Mouse (Mus musculus): ENCODE data around the gene Cald1. TPM values are rescaled to one million over a fixed set of nuclear protein-coding genes. Genes with fewer than 3 reads are reported as not detected.
A peak's percentile ranks its signal among the peaks of the same experiment; 100 is the strongest.

The Cald1 gene
- polyA plus RNA-seq, 1 experiment from 2014 or later = 155 TPM

GRCm38 (mm10) chr6:34579504-34580068 is 18.7 kb upstream of the Cald1 start:
- DNase-seq (ENCODE audit: low spot score) = no peak
- Histone ChIP-seq H3K4me3 (ENCODE audit: low read depth, low read length) (no peak overlapping the region), H3K9me3 (ENCODE audit: control insufficient read depth, low read length) (no peaks in the 10 kb centered on the region)

DNA sequence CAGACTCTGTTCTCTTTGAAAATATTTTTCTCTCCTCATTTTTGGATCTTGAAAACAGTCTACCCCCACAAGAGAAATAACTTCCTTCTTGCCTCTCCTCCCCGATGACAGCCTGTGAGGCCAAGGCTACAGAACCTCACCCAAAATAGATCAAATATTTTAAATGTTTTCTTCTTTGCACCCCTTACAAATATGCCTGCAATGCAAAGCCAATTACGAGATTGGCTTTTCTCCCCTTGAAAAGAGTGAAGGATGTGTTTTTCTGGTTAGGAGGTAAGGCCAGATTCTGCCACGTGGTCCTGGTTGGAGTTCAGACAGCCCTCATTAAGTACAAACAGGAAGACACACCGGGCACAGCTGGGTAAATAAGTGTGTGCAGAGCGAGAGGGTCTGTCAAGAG is 14.9 kb upstream of the Cald1 start:
- no peaks in the 10 kb centered on the region for H3K27me3 ChIP-seq (ENCODE audit: control insufficient read depth, insufficient read depth, low read length)
- no peak overlapping the region for H3K9ac ChIP-seq (ENCODE audit: low read length)
- H3K4me1 ChIP-seq (ENCODE audit: control insufficient read depth, insufficient read depth, low read length) = no peaks in the 10 kb centered on the region
- H3K4me2 ChIP-seq (ENCODE audit: low read depth, severe bottlenecking) = no peak overlapping the region
- H3K9me3 ChIP-seq (ENCODE audit: control insufficient read depth, low read length) = no peaks in the 10 kb centered on the region
- DNase-seq (ENCODE audit: low spot score) (no peak), ATAC-seq (ENCODE audit: insufficient number of reproducible peaks, low FRiP score, low TSS enrichment, low read depth) (no peak)
- no peak overlapping the region for H3K27ac ChIP-seq (replicated peaks; ENCODE audit: low read depth, low read length)
- no peak overlapping the region for H3K4me3 ChIP-seq (ENCODE audit: low read depth, low read length)
- WGBS = 53% methylated on average over 5 of the region's 5 CpGs
- H3K36me3 ChIP-seq (ENCODE audit: control insufficient read depth, insufficient read depth, low read length) = no peaks in the 10 kb centered on the region

More at GRCm38 (mm10) chr6:34579504-34580068, 18.7 kb upstream of the Cald1 start:
- 89% methylated on average over 6 of the region's 6 CpGs for WGBS
- H3K27ac ChIP-seq (replicated peaks; ENCODE audit: low read depth, low read length) = no peak overlapping the region
- H3K4me1 ChIP-seq (ENCODE audit: control insufficient read depth, insufficient read depth, low read length) = no peaks in the 10 kb centered on the region
- no peak for ATAC-seq (ENCODE audit: insufficient number of reproducible peaks, low FRiP score, low TSS enrichment, low read depth)
- H3K9ac ChIP-seq (ENCODE audit: low read length) = no peak overlapping the region
- no peaks in the 10 kb centered on the region for H3K27me3 ChIP-seq (ENCODE audit: control insufficient read depth, insufficient read depth, low read length)
- no peak overlapping the region for H3K4me2 ChIP-seq (ENCODE audit: low read depth, severe bottlenecking)
- H3K36me3 ChIP-seq (ENCODE audit: control insufficient read depth, insufficient read depth, low read length) = no peaks in the 10 kb centered on the region

DNA sequence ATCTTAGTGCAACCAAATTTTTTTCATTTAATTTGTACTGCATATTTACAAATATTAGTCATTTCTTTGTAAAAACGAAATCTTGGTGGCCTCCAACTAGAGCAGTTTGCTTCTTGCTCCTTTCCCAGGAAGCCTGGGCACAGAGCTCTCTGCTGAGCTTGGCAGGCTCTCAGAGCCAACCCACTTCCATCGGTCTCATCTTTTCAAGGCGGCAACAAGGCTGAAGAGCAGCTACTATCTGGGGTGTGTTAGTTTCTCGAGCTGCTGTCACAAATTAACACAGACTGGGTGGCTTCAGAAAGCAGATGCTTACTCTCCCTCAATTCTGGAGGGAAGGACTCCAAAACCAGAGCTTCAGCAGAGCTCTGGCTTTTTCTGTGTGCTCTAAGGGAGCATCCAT is 10.2 kb upstream of the Cald1 start:
- no peak overlapping the region for H3K9ac ChIP-seq (ENCODE audit: low read length)
- WGBS = 73% methylated on average over 4 of the region's 4 CpGs

DNA sequence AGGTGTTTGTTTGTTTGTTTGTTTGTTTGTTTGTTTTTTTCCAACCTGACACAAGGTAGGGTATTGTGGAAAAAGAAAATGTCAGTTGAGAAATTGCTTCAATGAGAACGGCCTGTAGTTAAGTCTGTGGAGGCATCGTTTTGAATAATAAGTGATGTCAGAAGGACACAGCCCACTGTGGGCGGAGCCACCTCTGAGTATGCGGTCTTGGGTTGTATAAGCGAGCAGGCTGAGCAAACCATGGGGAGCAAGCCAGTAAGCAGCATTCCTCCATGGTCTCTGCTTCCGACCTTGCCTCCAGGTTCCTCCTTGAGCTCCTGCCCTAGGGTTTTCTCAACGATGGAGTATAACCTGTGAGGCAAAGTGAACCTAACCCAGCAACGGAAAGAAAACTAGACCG is 7.6 kb upstream of the Cald1 start:
- H3K9ac ChIP-seq (ENCODE audit: low read length) = no peak overlapping the region
- no peaks in the 10 kb centered on the region for H3K27me3 ChIP-seq (ENCODE audit: control insufficient read depth, insufficient read depth, low read length)
- ATAC-seq (ENCODE audit: insufficient number of reproducible peaks, low FRiP score, low TSS enrichment, low read depth) (no peak), DNase-seq (ENCODE audit: low spot score) (no peak)
- no peaks in the 10 kb centered on the region for H3K36me3 ChIP-seq (ENCODE audit: control insufficient read depth, insufficient read depth, low read length)
- H3K4me2 ChIP-seq (ENCODE audit: low read depth, severe bottlenecking) = no peak overlapping the region
- H3K4me1 ChIP-seq (ENCODE audit: control insufficient read depth, insufficient read depth, low read length) = no peaks in the 10 kb centered on the region
- H3K4me3 ChIP-seq (ENCODE audit: low read depth, low read length) = no peak overlapping the region
- H3K9me3 ChIP-seq (ENCODE audit: control insufficient read depth, low read length) = no peaks in the 10 kb centered on the region
- WGBS = 90% methylated on average over 9 of the region's 9 CpGs
- H3K27ac ChIP-seq (replicated peaks; ENCODE audit: low read depth, low read length) = no peak overlapping the region

More for the DNA sequence above, 10.2 kb upstream of the Cald1 start:
- Histone ChIP-seq H3K4me2 (ENCODE audit: low read depth, severe bottlenecking) (no peak overlapping the region), H3K4me3 (ENCODE audit: low read depth, low read length) (no peak overlapping the region), H3K9me3 (ENCODE audit: control insufficient read depth, low read length) (no peaks in the 10 kb centered on the region), H3K27me3 (ENCODE audit: control insufficient read depth, insufficient read depth, low read length) (no peaks in the 10 kb centered on the region), H3K36me3 (ENCODE audit: control insufficient read depth, insufficient read depth, low read length) (no peaks in the 10 kb centered on the region), H3K4me1 (ENCODE audit: control insufficient read depth, insufficient read depth, low read length) (no peaks in the 10 kb centered on the region), H3K27ac (replicated peaks; ENCODE audit: low read depth, low read length) (no peak overlapping the region)
- ATAC-seq (ENCODE audit: insufficient number of reproducible peaks, low FRiP score, low TSS enrichment, low read depth) (no peak), DNase-seq (ENCODE audit: low spot score) (no peak)

DNA sequence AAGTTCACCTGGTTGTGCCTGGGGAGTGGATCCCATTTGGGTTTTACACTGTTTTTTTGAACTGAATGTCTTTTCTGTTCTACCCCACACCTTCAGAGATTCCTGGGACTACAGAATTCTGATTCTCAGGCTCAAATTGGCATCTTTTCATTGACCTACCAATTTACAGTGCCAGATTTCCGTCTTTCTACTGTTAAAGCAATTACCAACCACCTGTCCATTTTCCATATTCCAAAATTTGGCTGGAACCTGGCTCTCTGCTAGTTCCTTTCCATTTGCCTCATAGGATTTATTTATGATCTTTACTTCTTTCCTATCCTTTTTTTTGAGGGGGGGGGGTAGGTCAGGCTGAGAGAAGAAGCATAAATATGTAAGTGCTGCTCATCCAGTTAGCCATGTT is 4.9 kb upstream of the Cald1 start:
- no peak overlapping the region for H3K9ac ChIP-seq (ENCODE audit: low read length)
- no peaks in the 10 kb centered on the region for H3K27me3 ChIP-seq (ENCODE audit: control insufficient read depth, insufficient read depth, low read length)
- ATAC-seq (ENCODE audit: insufficient number of reproducible peaks, low FRiP score, low TSS enrichment, low read depth) (no peak), DNase-seq (ENCODE audit: low spot score) (no peak)
- H3K4me2 ChIP-seq (ENCODE audit: low read depth, severe bottlenecking) = no peak overlapping the region
- no peak overlapping the region for H3K4me3 ChIP-seq (ENCODE audit: low read depth, low read length)
- no peak overlapping the region for H3K27ac ChIP-seq (replicated peaks; ENCODE audit: low read depth, low read length)
- no peaks in the 10 kb centered on the region for H3K9me3 ChIP-seq (ENCODE audit: control insufficient read depth, low read length)
- H3K4me1 ChIP-seq (ENCODE audit: control insufficient read depth, insufficient read depth, low read length) = no peaks in the 10 kb centered on the region
- H3K36me3 ChIP-seq (ENCODE audit: control insufficient read depth, insufficient read depth, low read length) = no peaks in the 10 kb centered on the region
- WGBS = 83% methylated on average over 1 of the region's 1 CpGs

GRCm38 (mm10) chr6:34597316-34597715 is 984 bp upstream of the Cald1 start:
- ATAC-seq (ENCODE audit: insufficient number of reproducible peaks, low FRiP score, low TSS enrichment, low read depth) = no peak
- no peak overlapping the region for H3K27ac ChIP-seq (replicated peaks; ENCODE audit: low read depth, low read length)
- peaks cover 9% of the 10 kb centered on the region; the same call in 1 of the 2 replicates for H3K4me1 ChIP-seq (ENCODE audit: control insufficient read depth, insufficient read depth, low read length)
- H3K4me3 ChIP-seq (ENCODE audit: low read depth, low read length) = no peak overlapping the region
- no peak overlapping the region for H3K9ac ChIP-seq (ENCODE audit: low read length)
- H3K9me3 ChIP-seq (ENCODE audit: control insufficient read depth, low read length) = no peaks in the 10 kb centered on the region
- WGBS = 59% methylated on average over 3 of the region's 3 CpGs
- DNase-seq (ENCODE audit: low spot score) = no peak
- no peaks in the 10 kb centered on the region for H3K27me3 ChIP-seq (ENCODE audit: control insufficient read depth, insufficient read depth, low read length)
- no peaks in the 10 kb centered on the region for H3K36me3 ChIP-seq (ENCODE audit: control insufficient read depth, insufficient read depth, low read length)
- H3K4me2 ChIP-seq (ENCODE audit: low read depth, severe bottlenecking) = no peak overlapping the region

DNA sequence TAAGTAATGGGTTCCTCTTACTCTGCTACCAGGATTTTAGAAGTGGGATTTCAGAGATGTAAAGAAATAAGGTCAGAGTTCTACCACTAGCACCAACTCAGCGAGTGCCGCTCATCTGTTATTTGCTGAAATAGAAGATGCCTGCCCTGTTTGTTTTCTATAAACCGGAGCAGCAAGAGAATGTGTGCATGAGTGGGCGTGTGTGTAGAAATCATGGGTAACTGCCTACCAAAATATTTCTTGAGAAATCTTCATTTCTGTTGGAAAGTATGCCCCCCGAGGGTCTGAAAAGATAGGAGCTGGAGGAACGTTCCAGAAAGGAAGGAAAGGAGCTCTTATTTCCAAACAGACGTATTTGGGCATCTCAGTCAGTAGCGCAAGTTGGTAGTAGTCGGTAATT is 871 bp downstream of the Cald1 start:
- peaks cover 9% of the 10 kb centered on the region; the same call in 1 of the 2 replicates for H3K4me1 ChIP-seq (ENCODE audit: control insufficient read depth, insufficient read depth, low read length)

GRCm38 (mm10) chr6:34599631-34600111 is 1.4 kb downstream of the Cald1 start:
- 46% methylated on average over 10 of the region's 10 CpGs for WGBS
- Histone ChIP-seq H3K9me3 (ENCODE audit: control insufficient read depth, low read length) (no peaks in the 10 kb centered on the region), H3K27ac (replicated peaks; ENCODE audit: low read depth, low read length) (no peak overlapping the region), H3K4me3 (ENCODE audit: low read depth, low read length) (no peak overlapping the region), H3K4me2 (ENCODE audit: low read depth, severe bottlenecking) (peak overlapping the region; percentile 64; the same call in 1 of the 2 replicates), H3K36me3 (ENCODE audit: control insufficient read depth, insufficient read depth, low read length) (no peaks in the 10 kb centered on the region; the same call in 1 of the 2 replicates), H3K27me3 (ENCODE audit: control insufficient read depth, insufficient read depth, low read length) (no peaks in the 10 kb centered on the region), H3K4me1 (ENCODE audit: control insufficient read depth, insufficient read depth, low read length) (peaks cover 9% of the 10 kb centered on the region; the same call in 1 of the 2 replicates), H3K9ac (ENCODE audit: low read length) (no peak overlapping the region)
- ATAC-seq (ENCODE audit: insufficient number of reproducible peaks, low FRiP score, low TSS enrichment, low read depth) = no peak; the same call in 1 of the 2 replicates
- DNase-seq (ENCODE audit: low spot score) = no peak

More for the DNA sequence above, 871 bp downstream of the Cald1 start:
- H3K27ac ChIP-seq (replicated peaks; ENCODE audit: low read depth, low read length) = no peak overlapping the region
- peak overlapping the region; percentile 64 for H3K4me2 ChIP-seq (ENCODE audit: low read depth, severe bottlenecking)
- H3K9ac ChIP-seq (ENCODE audit: low read length) = no peak overlapping the region; the same call in 1 of the 2 replicates
- no peaks in the 10 kb centered on the region for H3K27me3 ChIP-seq (ENCODE audit: control insufficient read depth, insufficient read depth, low read length)
- peak overlapping the region; percentile 18; the same call in 1 of the 2 replicates for H3K4me3 ChIP-seq (ENCODE audit: low read depth, low read length)
- no peaks in the 10 kb centered on the region for H3K36me3 ChIP-seq (ENCODE audit: control insufficient read depth, insufficient read depth, low read length)
- 74% methylated on average over 9 of the region's 9 CpGs for WGBS
- DNase-seq (ENCODE audit: low spot score) (no peak), ATAC-seq (ENCODE audit: insufficient number of reproducible peaks, low FRiP score, low TSS enrichment, low read depth) (no peak)
- H3K9me3 ChIP-seq (ENCODE audit: control insufficient read depth, low read length) = no peaks in the 10 kb centered on the region
